Mouse (Mus musculus): ENCODE data around the gene Map3k13. TPM values are rescaled to one million over a fixed set of nuclear protein-coding genes. Genes with fewer than 3 reads are reported as not detected.

Map3k13 gene
- total and polyA plus RNA-seq, 3 experiments, result 0.23 to 0.82 TPM; not detected in 1

DNA sequence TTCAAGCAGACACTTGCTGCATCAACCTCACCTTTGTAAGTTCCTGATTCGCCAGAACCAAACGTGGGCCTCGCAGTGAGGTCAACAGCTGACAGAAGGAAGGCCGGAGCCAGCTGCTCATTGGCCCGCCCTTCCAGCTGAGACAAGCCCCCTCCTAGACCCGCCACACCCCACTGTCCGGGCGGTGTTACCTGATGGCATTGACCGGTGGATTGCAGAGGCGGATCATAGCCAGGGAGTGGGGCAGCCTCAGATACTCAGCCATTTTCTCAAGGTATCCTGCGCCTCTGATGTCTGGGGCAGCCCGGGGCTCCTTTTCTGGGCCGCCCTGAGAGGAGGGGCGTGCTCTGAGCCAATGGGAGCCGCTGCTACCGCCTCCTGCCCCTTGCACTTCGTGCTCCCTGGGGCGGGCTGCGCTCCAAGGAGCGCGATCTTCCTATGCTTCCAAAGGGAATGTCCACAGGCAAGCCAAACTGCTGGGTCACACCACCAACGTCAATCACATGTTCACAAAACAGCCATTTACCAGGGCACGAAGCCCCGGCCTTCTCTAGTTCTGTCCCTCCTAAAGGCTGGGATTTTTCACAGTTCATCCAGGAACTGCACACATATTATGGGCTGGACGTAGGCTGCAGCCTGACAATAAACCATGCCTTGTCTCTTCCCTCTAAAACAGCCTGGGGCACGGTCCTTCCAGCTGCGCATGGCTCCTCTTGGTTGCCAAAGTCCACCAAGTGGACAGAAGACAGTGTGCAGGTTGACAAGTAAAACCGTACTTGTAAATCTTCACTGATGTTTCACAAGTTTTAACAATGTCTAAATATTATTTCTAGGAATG is 6.4 kb upstream of the Map3k13 start, which contains the start of gene Ehhadh (continued):
- peak; percentile 77 for TF ChIP-seq ELF1 (IDR thresholded peaks at IDR 0.05; ENCODE audit: low read depth, low read length)
- no peak for TF ChIP-seq CHD2 (IDR thresholded peaks at IDR 0.05; ENCODE audit: low read length)
- no peak for TF ChIP-seq EP300 (IDR thresholded peaks at IDR 0.05; ENCODE audit: low read depth in 1 of 2, low read length in 2 of 2)
- no peak for TF ChIP-seq MAZ (IDR thresholded peaks at IDR 0.05; ENCODE audit: low read depth, low read length)
- peak; percentile 19; the same call in 1 of the 2 replicates for TF ChIP-seq NRF1 (IDR thresholded peaks at IDR 0.05; ENCODE audit: insufficient read depth, low read depth, low read length, poor library complexity, severe bottlenecking)
- TF ChIP-seq TBP (IDR thresholded peaks at IDR 0.05; ENCODE audit: low read depth, low read length), result peak; percentile 56; the same call in 1 of the 2 replicates
- no peak for TF ChIP-seq MYB (IDR thresholded peaks at IDR 0.05; ENCODE audit: low read depth, low read length)
- no peak; a peak in 1 of 6 replicates for TF ChIP-seq CTCF (IDR thresholded peaks at IDR 0.05 in 2 of 3, conservative IDR thresholded peaks at IDR 0.05 in 1 of 3; ENCODE audit: control insufficient read depth in 1 of 3, insufficient read depth in 1 of 3, low read depth in 2 of 3, low read length in 3 of 3, poor library complexity in 1 of 3, severe bottlenecking in 1 of 3)
- no peak for TF ChIP-seq SMC3 (IDR thresholded peaks at IDR 0.05; ENCODE audit: low read depth, low read length)
- no peak for TF ChIP-seq ZNF384 (IDR thresholded peaks at IDR 0.05; ENCODE audit: low read depth, low read length)
- TF ChIP-seq ZC3H11A (IDR thresholded peaks at IDR 0.05; ENCODE audit: low read depth, low read length), result no peak
- TF ChIP-seq TAL1 (IDR thresholded peaks at IDR 0.05; ENCODE audit: low read length), result no peak
- peak; percentile 58 for TF ChIP-seq MXI1 (IDR thresholded peaks at IDR 0.05; ENCODE audit: low read depth, low read length)
- peak; percentile 2; the same call in 1 of the 2 replicates for TF ChIP-seq TCF12 (IDR thresholded peaks at IDR 0.05; ENCODE audit: low read depth, low read length)

DNA sequence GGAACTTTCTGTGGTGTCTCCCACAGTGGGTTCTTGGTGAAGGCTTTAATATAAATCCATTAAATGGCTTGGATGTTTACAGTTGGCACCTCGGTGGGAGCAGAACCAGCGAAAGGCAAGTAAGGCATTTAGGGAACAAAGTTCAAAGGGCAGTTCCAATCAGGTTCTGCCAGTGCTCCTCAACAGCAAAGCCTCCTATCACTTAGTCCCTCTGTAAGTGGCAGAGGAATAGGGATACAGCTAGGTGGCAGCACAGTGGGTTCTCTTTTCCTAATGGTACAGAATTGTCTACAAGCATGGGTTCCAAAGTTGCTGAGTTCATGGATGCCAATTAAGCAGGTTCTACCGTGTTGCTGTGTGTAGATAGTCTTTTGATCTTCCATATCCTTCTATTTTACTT is 5.6 kb upstream of the Map3k13 start:
- H3K4me1 ChIP-seq (ENCODE audit: control insufficient read depth in 1 of 2, insufficient read depth in 2 of 2, low read length in 2 of 2), result peaks cover 4 to 7% of the 10 kb centered on the region in 2 experiments; a peak in 2 of 4 replicates
- H3K27ac ChIP-seq (ENCODE audit: control insufficient read depth, low read depth, low read length), result no peak overlapping the region
- no peaks in the 10 kb centered on the region for H3K9me3 ChIP-seq (replicated peaks; ENCODE audit: insufficient read depth, low read length)
- H3K79me2 ChIP-seq (ENCODE audit: control insufficient read depth, insufficient read depth, low read length, poor library complexity), result no peaks in the 10 kb centered on the region
- H3K27me3 ChIP-seq (ENCODE audit: control insufficient read depth in 1 of 2, insufficient read depth in 2 of 2, low read length in 2 of 2), result no peaks in the 10 kb centered on the region
- H3K9ac ChIP-seq (ENCODE audit: control insufficient read depth, low read depth, low read length, poor library complexity, severe bottlenecking), result no peak overlapping the region
- H3K36me3 ChIP-seq (ENCODE audit: control insufficient read depth in 1 of 2, insufficient read depth in 2 of 2, low read length in 2 of 2), result peaks cover 0 to 15% of the 10 kb centered on the region in 2 experiments; a peak in 2 of 4 replicates
- TF ChIP-seq JUND (IDR thresholded peaks at IDR 0.05; ENCODE audit: low read depth, low read length) (no peak), CHD1 (IDR thresholded peaks at IDR 0.05; ENCODE audit: low read depth, low read length) (no peak), SMC3 (IDR thresholded peaks at IDR 0.05; ENCODE audit: low read depth, low read length) (peak; percentile 34), CTCF (IDR thresholded peaks at IDR 0.05 in 2 of 3, conservative IDR thresholded peaks at IDR 0.05 in 1 of 3; ENCODE audit: control insufficient read depth in 1 of 3, insufficient read depth in 1 of 3, low read depth in 2 of 3, low read length in 3 of 3, poor library complexity in 1 of 3, severe bottlenecking in 1 of 3) (peak; percentile 14 to 56 (median 49); a peak in 5 of 6 replicates), RAD21 (IDR thresholded peaks at IDR 0.05; ENCODE audit: low read depth, low read length) (peak; percentile 17)
- DNase-seq (ENCODE audit: low read depth, low spot score), result peak; percentile 52
- peak overlapping the region in 1 of 2 experiments; percentile 94; a peak in 1 of 4 replicates for H3K4me3 ChIP-seq (ENCODE audit: control insufficient read depth in 1 of 2, insufficient read depth in 1 of 2, low read depth in 2 of 2, low read length in 2 of 2)

Data from MEL (cell line).